Mouse (Mus musculus): ENCODE results near the gene Pik3r6. TPM values are rescaled to one million over a fixed set of nuclear protein-coding genes. Genes with fewer than 3 reads are reported as not detected.

The Pik3r6 gene
- total and polyA plus RNA-seq, 3 experiments = 0.42 to 1.5 TPM; not detected in 1

DNA sequence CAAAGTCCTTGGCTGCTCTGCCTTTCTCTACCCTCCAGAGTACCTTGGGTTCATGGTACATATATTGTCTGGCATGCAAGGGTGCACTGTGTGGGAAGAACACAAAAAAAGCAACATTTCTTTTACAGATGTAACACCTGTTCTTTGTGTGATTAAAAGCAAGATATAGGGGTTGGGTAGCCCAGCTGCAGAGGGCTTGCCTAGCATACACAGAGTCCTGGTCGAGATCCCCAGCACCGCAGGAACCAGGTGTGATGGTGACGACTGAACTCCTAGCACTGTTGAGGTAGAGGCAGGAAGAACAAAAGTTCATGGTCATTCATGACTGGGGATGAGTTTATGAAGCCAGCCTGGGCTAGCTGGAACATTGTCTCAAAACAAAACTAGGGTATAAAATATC is 40.1 kb upstream of the Pik3r6 start:
- Histone ChIP-seq H3K27me3 (ENCODE audit: control insufficient read depth in 1 of 2, insufficient read depth in 2 of 2, low read length in 2 of 2) (no peaks in the 10 kb centered on the region), H3K9me3 (replicated peaks; ENCODE audit: insufficient read depth, low read length) (no peaks in the 10 kb centered on the region), H3K27ac (ENCODE audit: control insufficient read depth, low read depth, low read length) (no peak overlapping the region), H3K4me3 (ENCODE audit: control insufficient read depth in 1 of 2, insufficient read depth in 1 of 2, low read depth in 2 of 2, low read length in 2 of 2) (no peak overlapping the region), H3K79me2 (ENCODE audit: control insufficient read depth, insufficient read depth, low read length, poor library complexity) (no peaks in the 10 kb centered on the region), H3K36me3 (ENCODE audit: control insufficient read depth in 1 of 2, insufficient read depth in 2 of 2, low read length in 2 of 2) (no peaks in the 10 kb centered on the region), H3K4me1 (ENCODE audit: control insufficient read depth in 1 of 2, insufficient read depth in 2 of 2, low read length in 2 of 2) (peaks cover 0 to 5% of the 10 kb centered on the region in 2 experiments; a peak in 1 of 4 replicates), H3K9ac (ENCODE audit: control insufficient read depth, low read depth, low read length, poor library complexity, severe bottlenecking) (no peak overlapping the region)
- TF ChIP-seq TBP (IDR thresholded peaks at IDR 0.05; ENCODE audit: low read depth, low read length) (no peak), ZMIZ1 (IDR thresholded peaks at IDR 0.05; ENCODE audit: low read depth, low read length) (no peak), POLR2AphosphoS5 (IDR thresholded peaks at IDR 0.05; ENCODE audit: borderline replicate concordance, low read depth, low read length) (no peak), USF1 (IDR thresholded peaks at IDR 0.05; ENCODE audit: low read depth, low read length) (no peak), CTCF (IDR thresholded peaks at IDR 0.05 in 2 of 3, conservative IDR thresholded peaks at IDR 0.05 in 1 of 3; ENCODE audit: control insufficient read depth in 1 of 3, insufficient read depth in 1 of 3, low read depth in 2 of 3, low read length in 3 of 3, poor library complexity in 1 of 3, severe bottlenecking in 1 of 3) (no peak), SMC3 (IDR thresholded peaks at IDR 0.05; ENCODE audit: low read depth, low read length) (no peak), CHD1 (IDR thresholded peaks at IDR 0.05; ENCODE audit: low read depth, low read length) (no peak), RAD21 (IDR thresholded peaks at IDR 0.05; ENCODE audit: low read depth, low read length) (no peak), GATA1 (IDR thresholded peaks at IDR 0.05; ENCODE audit: low read depth, low read length) (no peak), E2F4 (IDR thresholded peaks at IDR 0.05; ENCODE audit: borderline replicate concordance, low read depth, low read length) (no peak), TCF12 (IDR thresholded peaks at IDR 0.05; ENCODE audit: low read depth, low read length) (no peak), CHD2 (IDR thresholded peaks at IDR 0.05; ENCODE audit: low read length) (no peak), POLR2AphosphoS2 (IDR thresholded peaks at IDR 0.05; ENCODE audit: low read length) (no peak), GABPA (IDR thresholded peaks at IDR 0.05; ENCODE audit: low read depth, low read length) (no peak)
- DNase-seq (ENCODE audit: low read depth, low spot score) = no peak

DNA sequence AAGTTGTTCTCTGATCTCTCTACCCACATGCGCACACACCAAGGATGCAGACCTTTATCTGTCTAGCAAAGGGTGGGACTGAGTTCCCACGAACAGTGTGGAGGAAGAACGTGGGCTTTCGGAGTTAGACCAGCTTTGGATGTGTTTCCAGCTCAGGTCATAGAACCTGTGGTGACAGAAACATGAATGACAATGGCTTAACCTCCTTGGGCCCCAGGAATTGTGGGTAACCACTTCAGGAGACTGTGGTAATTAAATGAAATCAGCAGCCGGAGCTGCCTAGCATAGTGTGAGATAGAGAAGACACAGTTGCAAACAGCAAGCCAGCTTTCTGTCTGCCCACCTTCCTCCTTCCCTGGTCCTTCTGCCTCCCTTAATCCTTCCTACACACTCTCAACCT is 38.6 kb upstream of the Pik3r6 start:
- Histone ChIP-seq H3K4me3 (ENCODE audit: control insufficient read depth in 1 of 2, insufficient read depth in 1 of 2, low read depth in 2 of 2, low read length in 2 of 2) (no peak overlapping the region), H3K36me3 (ENCODE audit: control insufficient read depth in 1 of 2, insufficient read depth in 2 of 2, low read length in 2 of 2) (no peaks in the 10 kb centered on the region), H3K79me2 (ENCODE audit: control insufficient read depth, insufficient read depth, low read length, poor library complexity) (no peaks in the 10 kb centered on the region), H3K9ac (ENCODE audit: control insufficient read depth, low read depth, low read length, poor library complexity, severe bottlenecking) (no peak overlapping the region), H3K27me3 (ENCODE audit: control insufficient read depth in 1 of 2, insufficient read depth in 2 of 2, low read length in 2 of 2) (no peaks in the 10 kb centered on the region), H3K4me1 (ENCODE audit: control insufficient read depth in 1 of 2, insufficient read depth in 2 of 2, low read length in 2 of 2) (no peaks in the 10 kb centered on the region), H3K27ac (ENCODE audit: control insufficient read depth, low read depth, low read length) (no peak overlapping the region), H3K9me3 (replicated peaks; ENCODE audit: insufficient read depth, low read length) (no peaks in the 10 kb centered on the region)
- DNase-seq (ENCODE audit: low read depth, low spot score) = no peak
- TF ChIP-seq E2F4 (IDR thresholded peaks at IDR 0.05; ENCODE audit: borderline replicate concordance, low read depth, low read length) (no peak), TCF12 (IDR thresholded peaks at IDR 0.05; ENCODE audit: low read depth, low read length) (no peak), NRF1 (IDR thresholded peaks at IDR 0.05; ENCODE audit: insufficient read depth, low read depth, low read length, poor library complexity, severe bottlenecking) (no peak)

DNA sequence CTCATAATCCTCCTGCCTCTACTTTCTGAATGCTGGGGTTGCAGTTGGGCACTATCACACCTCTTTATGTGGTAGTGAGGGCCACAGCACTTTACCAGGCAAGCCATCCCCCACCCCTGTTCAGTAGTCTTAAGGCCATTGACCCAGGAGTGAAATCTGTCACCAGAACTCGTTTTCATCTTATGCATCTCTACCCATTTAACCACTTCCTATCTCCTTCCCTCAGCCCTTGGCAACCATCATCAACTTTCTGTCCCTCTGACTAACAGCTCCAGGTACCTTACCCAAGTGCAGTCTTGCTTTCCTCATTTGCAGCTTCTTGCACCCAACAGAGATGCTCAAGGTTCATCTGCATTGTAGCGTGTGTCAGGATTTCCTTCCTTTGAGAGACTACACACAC is 37.7 kb upstream of the Pik3r6 start:
- Histone ChIP-seq H3K36me3 (ENCODE audit: control insufficient read depth in 1 of 2, insufficient read depth in 2 of 2, low read length in 2 of 2) (no peaks in the 10 kb centered on the region), H3K9me3 (replicated peaks; ENCODE audit: insufficient read depth, low read length) (no peaks in the 10 kb centered on the region), H3K27ac (ENCODE audit: control insufficient read depth, low read depth, low read length) (no peak overlapping the region), H3K79me2 (ENCODE audit: control insufficient read depth, insufficient read depth, low read length, poor library complexity) (no peaks in the 10 kb centered on the region), H3K4me1 (ENCODE audit: control insufficient read depth in 1 of 2, insufficient read depth in 2 of 2, low read length in 2 of 2) (no peaks in the 10 kb centered on the region), H3K4me3 (ENCODE audit: control insufficient read depth in 1 of 2, insufficient read depth in 1 of 2, low read depth in 2 of 2, low read length in 2 of 2) (no peak overlapping the region), H3K9ac (ENCODE audit: control insufficient read depth, low read depth, low read length, poor library complexity, severe bottlenecking) (no peak overlapping the region), H3K27me3 (ENCODE audit: control insufficient read depth in 1 of 2, insufficient read depth in 2 of 2, low read length in 2 of 2) (no peaks in the 10 kb centered on the region)
- DNase-seq (ENCODE audit: low read depth, low spot score) = no peak
- TF ChIP-seq ELF1 (IDR thresholded peaks at IDR 0.05; ENCODE audit: low read depth, low read length) (no peak), RAD21 (IDR thresholded peaks at IDR 0.05; ENCODE audit: low read depth, low read length) (no peak), POLR2AphosphoS2 (IDR thresholded peaks at IDR 0.05; ENCODE audit: low read length) (no peak), KAT2A (conservative IDR thresholded peaks at IDR 0.05; ENCODE audit: low read depth, low read length) (no peak), NELFE (IDR thresholded peaks at IDR 0.05; ENCODE audit: low read depth, low read length) (no peak), ETS1 (IDR thresholded peaks at IDR 0.05; ENCODE audit: low read depth, low read length) (no peak), GATA1 (IDR thresholded peaks at IDR 0.05; ENCODE audit: low read depth, low read length) (no peak), TBP (IDR thresholded peaks at IDR 0.05; ENCODE audit: low read depth, low read length) (no peak), CHD2 (IDR thresholded peaks at IDR 0.05; ENCODE audit: low read length) (no peak), MXI1 (IDR thresholded peaks at IDR 0.05; ENCODE audit: low read depth, low read length) (no peak), MAX (IDR thresholded peaks at IDR 0.05; ENCODE audit: low read length) (no peak), MYB (IDR thresholded peaks at IDR 0.05; ENCODE audit: low read depth, low read length) (no peak), CHD1 (IDR thresholded peaks at IDR 0.05; ENCODE audit: low read depth, low read length) (no peak), ZC3H11A (IDR thresholded peaks at IDR 0.05; ENCODE audit: low read depth, low read length) (no peak)
